Comparison of ENCODE assay signal across 9 mouse cellular contexts in genomic region chr11:46128548-46128945, GRCm38 (mm10). TPM values are rescaled to one million over a fixed set of nuclear protein-coding genes. Genes with fewer than 3 reads are reported as not detected.
DNase-seq lines count a peak whose midpoint lies in the region; ATAC-seq lines count a peak whose summit lies in the region.
"Had no signal": no experiment of that assay in that cellular context is flagged by ENCODE, and none has a peak within 500 bp of the region (broad histone marks: within the 10 kb centered on the region; RNA-seq: fewer than 3 reads in every experiment).

No protein-coding gene starts in this region.

- no peak for ATAC-seq in cerebellum, adult (ENCODE audit: insufficient number of reproducible peaks, low FRiP score, low TSS enrichment)
- ATAC-seq in stomach, embryonic 15.5 days (ENCODE audit: insufficient read depth, low FRiP score, low read depth) = no peak

- 0 out of 2 replicates have a peak overlapping the region, but pooled peaks have one; percentile 48 for H3K27ac ChIP-seq in stomach, embryonic 15.5 days
- H3K27ac ChIP-seq: limb, embryonic 15.5 days had no signal

- no peak overlapping the region for H3K9ac ChIP-seq in stomach, embryonic 15.5 days
- H3K9ac ChIP-seq: limb, embryonic 15.5 days had no signal

- no peak overlapping the region for H3K4me2 ChIP-seq in stomach, embryonic 15.5 days
- H3K4me2 ChIP-seq: limb, embryonic 15.5 days had no signal

- H3K9me3 ChIP-seq in stomach, embryonic 15.5 days = no peaks in the 10 kb centered on the region
- H3K9me3 ChIP-seq: limb, embryonic 15.5 days had no signal

- DNase-seq in cerebellum, adult 11 months = peak; percentile 47
- peak; percentile 60 for DNase-seq in R1 (ENCODE audit: low read depth, low spot score)
- DNase-seq in cerebellum, postnatal 14 days = peak; percentile 69 to 79
- peak; percentile 86 for DNase-seq in heart, adult 8-10 months (ENCODE audit: low spot score)
- DNase-seq in layer of hippocampus, postnatal 14 days (ENCODE audit: low spot score in 2 of 2) = peak; percentile 46 to 49
- peak; percentile 91 for DNase-seq in lung, postnatal 36 days

- H3K4me1 ChIP-seq in stomach, embryonic 15.5 days = no peaks in the 10 kb centered on the region
- H3K4me1 ChIP-seq: limb, embryonic 15.5 days had no signal

- no peak overlapping the region for H3K4me3 ChIP-seq in stomach, embryonic 15.5 days (replicated peaks)
- H3K4me3 ChIP-seq: limb, embryonic 15.5 days had no signal

- H3K36me3 ChIP-seq in stomach, embryonic 15.5 days = peaks cover 22% of the 10 kb centered on the region

- 68% methylated on average over 9 of the region's 9 CpGs for WGBS in stomach, embryonic 15.5 days

- no peaks in the 10 kb centered on the region for H3K27me3 ChIP-seq in stomach, embryonic 15.5 days (replicated peaks)
- H3K27me3 ChIP-seq: limb, embryonic 15.5 days had no signal

RNA-seq across cellular contexts. Expression of gene Nipal4, which starts 37.8 kb away (rescaled TPM):
- total RNA-seq in heart, adult 8-10 months (2022) = under 1 TPM in 1 of 4 experiments, not detected in 3; 0.08 TPM
- total RNA-seq in layer of hippocampus, postnatal 14 days (2021) = 1 to 10 TPM; 4.1 to 4.6 TPM
- polyA plus RNA-seq in stomach, embryonic 15.5 days (2015; fragmentation: Nextera tagmentation; extraction: Ambion mirVana) = 4.1 and 4.3 TPM in 2 replicates

Comparison
In these comparisons a context has a peak if more than half of its experiments do, and no peak if none do; other contexts are left out.
1. RNA of gene Nipal4, which starts 37.8 kb away (total RNA-seq): 4.1 to 4.6 TPM in layer of hippocampus, postnatal 14 days; 0.08 TPM in heart, adult 8-10 months; every median in the first group is over 4 times any median in the second.
2. Peak in every context shown above with its lines, with median percentiles within 50 percentile points of each other: DNase-seq.